Mouse (Mus musculus) heart, embryonic 16.5 days (tissue): ENCODE data around the gene Fbxl13. TPM values are rescaled to one million over a fixed set of nuclear protein-coding genes. Genes with fewer than 3 reads are reported as not detected.

Source experiments
- ATAC-seq: fragments of 200-750 bp; cut with Nextera tagmentation; replicated peaks from 2 replicates; pipeline ENCODE4 v1.8.0; 2017; ENCODE audit warnings: moderate number of reproducible peaks; ENCODE audit not compliant: insufficient read depth, low FRiP score; ENCODE audit errors: extremely low read depth
- H3K27ac ChIP-seq: fragments of 300-500 bp; sonication (generic); 2 replicates; pipeline ENCODE4 v1.5.1; 2014; ENCODE audit warnings: mild to moderate bottlenecking, low read length, control low read depth, moderate library complexity
- H3K27me3 ChIP-seq: fragments of 300-500 bp; sonication (generic); 2 replicates; pipeline ENCODE4 v1.6.1; 2014; ENCODE audit warnings: low read length, mixed read lengths; ENCODE audit not compliant: control insufficient read depth, insufficient read depth
- H3K36me3 ChIP-seq: fragments of 300-500 bp; sonication (generic); 2 replicates; pipeline ENCODE4 v1.6.1; 2014; ENCODE audit not compliant: control insufficient read depth, insufficient read depth
- H3K4me1 ChIP-seq: fragments of 300-500 bp; sonication (generic); 2 replicates; pipeline ENCODE4 v1.6.1; 2014; ENCODE audit warnings: low read length, mixed read lengths; ENCODE audit not compliant: control insufficient read depth, insufficient read depth
- H3K4me2 ChIP-seq: fragments of 300-500 bp; sonication (generic); 2 replicates; pipeline ENCODE4 v1.6.1; 2014; ENCODE audit warnings: low read depth, mild to moderate bottlenecking, control low read depth, low read length
- H3K4me3 ChIP-seq: fragments of 300-500 bp; sonication (generic); 2 replicates; pipeline ENCODE4 v1.5.1; 2014; ENCODE audit warnings: mild to moderate bottlenecking, control low read depth, low read length
- H3K9ac ChIP-seq: fragments of 300-500 bp; sonication (generic); 2 replicates; pipeline ENCODE4 v1.6.1; 2014; ENCODE audit warnings: low read length, control low read depth
- H3K9me3 ChIP-seq: fragments of 300-500 bp; sonication (generic); replicated peaks from 2 replicates; pipeline ENCODE4 v1.6.1; 2016; ENCODE audit warnings: low read length; ENCODE audit not compliant: control insufficient read depth
- WGBS: fragments of 180-500 bp; shearing (Covaris S2); extraction: QIAGEN DNeasy Blood & Tissue Kit; methylation state at CpG from one replicate; pipeline ENCODE4 v1.1.7; 2014; 5-methylcytosine and 5-hydroxymethylcytosine counted together
- polyA plus RNA-seq: library from polyadenylated mRNA; unstranded; fragments of >200 nt; fragmentation: Nextera tagmentation; extraction: Ambion mirVana; gene quantifications from 2 replicates; pipeline ENCODE4 v1.2.1, GENCODE M21; 2015

Gene Fbxl13
- polyA plus RNA-seq, 1 experiment from 2014 or later = 0.30 TPM

DNA sequence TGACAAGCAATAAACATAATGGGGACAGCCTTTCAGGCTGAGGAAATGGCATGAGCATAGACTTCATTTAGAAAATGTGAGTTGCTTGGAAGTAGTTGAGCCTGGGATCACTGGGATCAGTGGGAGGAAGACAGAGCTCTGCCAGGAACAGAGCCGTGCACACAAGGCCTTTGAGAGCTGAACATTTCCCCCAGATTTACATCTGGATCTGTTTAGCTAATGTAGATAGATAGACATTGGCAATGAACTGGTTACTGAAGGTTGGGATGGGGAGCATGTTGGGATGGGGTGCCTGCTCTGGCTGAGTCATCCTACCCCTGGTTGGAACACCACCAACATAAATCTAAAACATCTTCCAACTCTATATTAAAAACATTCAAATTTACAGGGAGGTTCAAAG, 138.5 kb downstream of the Fbxl13 start:
- H3K27me3 ChIP-seq = no peaks in the 10 kb centered on the region
- H3K4me2 ChIP-seq = no peak overlapping the region
- 79% methylated on average over 1 of the region's 1 CpGs for WGBS
- no peak overlapping the region for H3K27ac ChIP-seq
- H3K9ac ChIP-seq = no peak overlapping the region
- no peaks in the 10 kb centered on the region for H3K9me3 ChIP-seq
- H3K4me3 ChIP-seq = no peak overlapping the region
- H3K4me1 ChIP-seq = no peaks in the 10 kb centered on the region
- H3K36me3 ChIP-seq = no peaks in the 10 kb centered on the region
- no peak for ATAC-seq

DNA sequence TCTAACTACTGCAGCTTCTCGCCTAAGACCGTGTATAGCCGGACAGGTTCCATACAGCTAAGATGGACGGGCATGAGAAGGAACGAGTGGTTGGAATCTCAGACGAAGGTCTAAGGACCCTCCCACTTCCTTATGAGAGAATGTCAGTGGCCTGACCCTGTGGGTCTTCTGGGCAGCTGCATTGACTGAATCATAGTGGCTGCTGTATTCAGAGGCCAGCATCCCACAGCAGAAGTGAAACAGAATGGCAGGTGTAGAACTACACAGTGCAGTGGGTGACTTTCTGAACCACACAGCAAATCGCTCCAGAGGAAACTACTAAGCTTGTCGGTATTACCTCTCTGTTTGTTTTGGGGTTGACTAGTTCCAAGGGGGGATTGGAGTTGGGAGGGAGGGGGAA, 140.3 kb downstream of the Fbxl13 start:
- H3K27me3 ChIP-seq = no peaks in the 10 kb centered on the region
- H3K9me3 ChIP-seq = no peaks in the 10 kb centered on the region
- H3K36me3 ChIP-seq = no peaks in the 10 kb centered on the region
- H3K9ac ChIP-seq = no peak overlapping the region
- WGBS = 79% methylated on average over 8 of the region's 8 CpGs
- no peak for ATAC-seq
- no peak overlapping the region for H3K27ac ChIP-seq
- no peak overlapping the region for H3K4me2 ChIP-seq
- no peak overlapping the region for H3K4me3 ChIP-seq
- no peaks in the 10 kb centered on the region for H3K4me1 ChIP-seq

DNA sequence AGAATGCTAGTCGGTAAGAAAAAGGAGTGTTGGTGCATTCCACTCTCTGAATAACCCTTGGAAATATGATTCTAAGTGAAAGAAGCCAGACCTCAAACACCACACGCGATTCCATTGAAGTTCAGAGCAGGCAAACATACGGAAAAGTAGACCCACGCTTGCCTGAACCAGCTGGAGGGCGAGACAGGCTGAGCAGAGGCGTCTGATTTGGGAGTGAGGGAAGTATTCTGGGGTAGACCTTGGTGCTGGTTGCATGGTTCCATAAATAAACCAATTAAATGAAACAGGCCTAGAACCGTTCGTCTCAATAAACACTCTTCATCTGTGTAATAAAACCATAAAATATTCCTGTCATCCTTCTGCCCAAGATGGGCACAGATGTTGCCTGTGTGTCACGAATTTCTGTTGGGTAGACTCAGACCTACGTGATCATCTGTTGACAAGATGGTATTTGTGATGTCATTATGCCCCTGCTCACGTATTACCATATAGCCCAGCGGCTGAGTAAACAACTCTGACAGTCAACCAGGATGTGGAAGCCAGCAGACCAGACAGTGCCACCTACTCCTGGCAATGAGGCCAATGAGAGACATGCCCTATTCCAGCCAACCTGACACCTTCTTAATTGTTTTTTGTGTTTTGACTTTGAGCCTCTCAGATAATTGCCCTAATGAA, 142.4 kb downstream of the Fbxl13 start:
- Histone ChIP-seq H3K9ac (no peak overlapping the region), H3K27ac (no peak overlapping the region), H3K9me3 (no peaks in the 10 kb centered on the region), H3K4me3 (no peak overlapping the region), H3K36me3 (no peaks in the 10 kb centered on the region), H3K4me1 (no peaks in the 10 kb centered on the region), H3K4me2 (no peak overlapping the region), H3K27me3 (no peaks in the 10 kb centered on the region)
- 87% methylated on average over 13 of the region's 13 CpGs for WGBS
- ATAC-seq = no peak

DNA sequence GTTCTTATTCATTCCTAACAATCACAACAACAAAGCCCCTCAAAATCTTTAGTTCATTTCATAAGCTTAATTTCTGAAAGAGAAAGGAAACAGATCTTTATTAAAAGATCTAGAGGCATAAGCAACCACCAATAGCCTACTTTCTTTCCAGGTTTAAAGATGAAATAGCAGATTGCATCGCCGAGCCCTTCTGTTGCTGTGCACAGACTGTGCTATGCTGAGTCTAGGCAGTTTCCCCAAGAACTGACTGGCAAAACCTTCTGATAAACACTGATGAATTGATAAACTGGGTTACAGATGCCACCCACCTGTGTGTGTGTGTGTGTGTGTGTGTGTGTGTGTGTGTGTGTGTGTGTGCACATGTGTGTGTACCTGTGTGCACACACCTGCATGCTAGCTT, 144.5 kb downstream of the Fbxl13 start:
- 92% methylated on average over 2 of the region's 2 CpGs for WGBS
- H3K4me3 ChIP-seq = no peak overlapping the region
- no peak for ATAC-seq
- 0 out of 2 replicates have a peak, but pooled peaks cover under 1% of the 10 kb centered on the region for H3K4me1 ChIP-seq
- H3K9ac ChIP-seq = no peak overlapping the region
- H3K27ac ChIP-seq = no peak overlapping the region
- H3K4me2 ChIP-seq = no peak overlapping the region
- no peaks in the 10 kb centered on the region for H3K36me3 ChIP-seq
- H3K9me3 ChIP-seq = no peaks in the 10 kb centered on the region
- no peaks in the 10 kb centered on the region for H3K27me3 ChIP-seq

DNA sequence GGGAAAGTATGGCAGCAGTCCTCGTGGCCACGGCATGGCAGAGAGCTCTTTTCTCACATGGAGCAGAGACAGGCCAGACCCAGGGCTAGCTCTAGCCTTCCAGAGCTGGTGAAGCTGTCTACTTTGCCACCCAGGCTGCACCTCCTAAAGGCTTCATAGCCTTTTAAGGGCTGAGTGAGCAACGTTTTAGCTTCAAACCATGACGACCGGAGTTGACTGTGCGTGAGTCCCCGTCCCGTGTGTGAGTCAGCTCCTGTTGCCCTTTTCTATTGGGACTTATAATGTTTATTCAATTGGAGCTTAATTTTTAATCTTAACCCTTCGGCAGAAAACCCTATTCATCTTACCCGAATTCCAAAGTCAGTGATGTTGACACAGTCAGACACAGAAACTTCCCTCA, 145.3 kb downstream of the Fbxl13 start:
- Histone ChIP-seq H3K4me3 (no peak overlapping the region), H3K9me3 (no peaks in the 10 kb centered on the region), H3K4me2 (no peak overlapping the region), H3K4me1 (0 out of 2 replicates have a peak, but pooled peaks cover 2% of the 10 kb centered on the region), H3K27ac (no peak overlapping the region), H3K27me3 (no peaks in the 10 kb centered on the region), H3K9ac (no peak overlapping the region), H3K36me3 (no peaks in the 10 kb centered on the region)
- ATAC-seq = no peak
- 75% methylated on average over 10 of the region's 10 CpGs for WGBS

DNA sequence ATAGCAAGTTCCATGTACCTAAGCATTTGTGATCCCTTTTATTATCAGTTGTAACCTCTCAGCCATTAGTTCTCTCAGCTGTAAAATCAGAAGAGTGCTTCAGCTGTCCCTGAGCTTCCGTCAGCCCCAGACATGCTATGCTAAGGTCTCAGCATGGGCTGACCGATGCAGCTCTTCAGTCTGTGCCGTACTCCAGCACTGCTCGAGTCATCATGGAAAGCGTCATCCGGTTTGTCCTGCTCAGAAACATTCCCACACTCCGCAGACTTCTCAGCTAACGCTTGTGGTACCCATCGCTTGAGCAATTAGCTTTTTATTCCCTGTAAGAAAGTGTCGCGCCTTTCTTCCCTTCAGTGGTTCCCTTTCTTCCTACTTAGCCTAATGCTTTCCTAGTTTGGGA, 146.5 kb downstream of the Fbxl13 start:
- Histone ChIP-seq H3K27ac (no peak overlapping the region), H3K27me3 (no peaks in the 10 kb centered on the region), H3K4me3 (no peak overlapping the region), H3K4me1 (0 out of 2 replicates have a peak, but pooled peaks cover 2% of the 10 kb centered on the region), H3K9ac (no peak overlapping the region), H3K9me3 (no peaks in the 10 kb centered on the region), H3K36me3 (no peaks in the 10 kb centered on the region), H3K4me2 (no peak overlapping the region)
- WGBS = 81% methylated on average over 11 of the region's 11 CpGs
- no peak for ATAC-seq

DNA sequence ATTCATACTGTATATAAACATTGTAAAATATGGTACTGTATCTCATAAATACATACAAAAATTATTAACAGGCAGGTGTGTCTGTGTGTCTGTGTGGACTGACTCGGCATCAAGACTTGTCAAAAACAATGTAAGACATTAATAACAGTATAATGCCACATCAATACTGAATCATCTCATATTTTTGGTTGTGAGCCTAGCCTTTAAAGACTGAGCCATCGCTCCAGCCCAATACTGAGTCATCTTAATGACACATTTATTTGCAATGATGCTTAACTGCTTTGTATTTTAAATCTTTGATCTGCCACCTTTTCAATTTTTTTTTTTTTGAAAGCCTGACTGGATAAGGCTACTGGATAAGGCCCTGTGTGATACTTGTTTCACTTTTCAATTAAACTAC, 146.9 kb downstream of the Fbxl13 start:
- Histone ChIP-seq H3K27me3 (no peaks in the 10 kb centered on the region), H3K36me3 (no peaks in the 10 kb centered on the region), H3K9me3 (no peaks in the 10 kb centered on the region), H3K4me1 (0 out of 2 replicates have a peak, but pooled peaks cover 2% of the 10 kb centered on the region), H3K9ac (no peak overlapping the region), H3K27ac (no peak overlapping the region), H3K4me2 (no peak overlapping the region), H3K4me3 (no peak overlapping the region)
- WGBS = 80% methylated on average over 2 of the region's 2 CpGs
- no peak for ATAC-seq

DNA sequence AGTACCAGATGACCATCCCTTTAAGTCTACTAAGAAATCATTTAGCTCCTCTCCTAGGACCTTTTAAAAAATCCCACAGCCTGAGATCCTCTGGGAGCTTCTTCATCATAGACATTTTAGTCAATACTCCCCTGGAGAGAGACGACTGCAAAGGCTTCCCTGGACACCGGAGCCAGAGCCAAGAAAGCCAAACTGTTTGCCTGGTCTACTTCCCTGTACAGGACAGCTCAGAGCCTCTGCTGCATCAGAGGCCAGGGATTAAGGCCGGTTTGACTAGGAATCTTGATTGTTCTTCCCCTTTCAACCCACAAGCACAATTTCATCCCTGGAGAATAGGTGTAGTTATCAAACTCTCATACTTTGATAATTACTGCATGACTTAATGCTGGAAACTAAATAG, 148.6 kb downstream of the Fbxl13 start:
- ATAC-seq = no peak
- Histone ChIP-seq H3K36me3 (no peaks in the 10 kb centered on the region), H3K4me1 (0 out of 2 replicates have a peak, but pooled peaks cover 2% of the 10 kb centered on the region), H3K27ac (no peak overlapping the region), H3K4me2 (no peak overlapping the region), H3K27me3 (no peaks in the 10 kb centered on the region), H3K9ac (no peak overlapping the region), H3K4me3 (no peak overlapping the region), H3K9me3 (no peaks in the 10 kb centered on the region)
- WGBS = 60% methylated on average over 3 of the region's 3 CpGs

DNA sequence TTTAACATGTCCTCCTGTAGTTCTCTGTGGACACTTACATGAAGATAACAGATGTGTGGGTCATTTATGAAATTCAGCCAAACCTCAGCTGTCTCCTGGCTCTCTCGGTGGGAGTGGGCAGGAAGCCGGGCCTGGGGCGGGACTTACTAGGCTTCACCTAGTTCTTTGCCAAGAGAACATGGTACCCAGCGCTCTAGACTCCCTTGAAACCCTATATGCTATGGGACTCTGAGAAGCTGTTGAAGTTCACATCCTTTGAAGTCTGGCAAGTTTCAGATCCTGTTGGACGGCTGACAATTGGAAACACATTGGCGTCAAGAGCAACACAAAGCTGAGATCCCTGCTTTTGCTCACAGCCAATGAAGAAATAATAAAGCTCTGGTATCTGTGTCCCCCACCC, 149.1 kb downstream of the Fbxl13 start:
- Histone ChIP-seq H3K36me3 (no peaks in the 10 kb centered on the region), H3K4me3 (no peak overlapping the region), H3K27ac (no peak overlapping the region), H3K9ac (no peak overlapping the region), H3K4me2 (no peak overlapping the region), H3K27me3 (no peaks in the 10 kb centered on the region), H3K9me3 (no peaks in the 10 kb centered on the region), H3K4me1 (0 out of 2 replicates have a peak, but pooled peaks cover 2% of the 10 kb centered on the region)
- 53% methylated on average over 6 of the region's 6 CpGs for WGBS
- ATAC-seq = peak; percentile 72
